Mouse (Mus musculus): ENCODE results near the gene Acta2. TPM values are rescaled to one million over a fixed set of nuclear protein-coding genes. Genes with fewer than 3 reads are reported as not detected.
A peak's percentile ranks its signal among the peaks of the same experiment; 100 is the strongest.

Acta2 gene
- total RNA-seq, 2 experiments from 2014 or later: 12.2 to 18.3 TPM

GRCm38 (mm10) chr19:34256936-34257335 is 1.5 kb upstream of the Acta2 start:
- no peak for TF ChIP-seq CTCF (conservative IDR thresholded peaks at IDR 0.05)
- Histone ChIP-seq H3K27ac (no peak overlapping the region), H3K4me3 (no peak overlapping the region)
- no peak for DNase-seq (ENCODE audit: low spot score in 2 of 2)

GRCm38 (mm10) chr19:34256149-34256548 is 759 bp upstream of the Acta2 start:
- Histone ChIP-seq H3K27ac (no peak overlapping the region), H3K4me3 (no peak overlapping the region)
- DNase-seq (ENCODE audit: low spot score in 2 of 2): no peak
- no peak for TF ChIP-seq CTCF (conservative IDR thresholded peaks at IDR 0.05)

GRCm38 (mm10) chr19:34254101-34254879 is 1.1 kb downstream of the Acta2 start:
- Histone ChIP-seq H3K27ac (no peak overlapping the region), H3K4me3 (peak overlapping the region; percentile 9; the same call in 1 of the 2 replicates)
- no peak for TF ChIP-seq CTCF (conservative IDR thresholded peaks at IDR 0.05)
- no peak for DNase-seq (ENCODE audit: low spot score in 2 of 2)

GRCm38 (mm10) chr19:34252450-34252849 is 2.9 kb downstream of the Acta2 start:
- no peak overlapping the region for H3K27ac ChIP-seq
- H3K4me3 ChIP-seq: no peak overlapping the region
- no peak for DNase-seq (ENCODE audit: low spot score in 2 of 2)
- TF ChIP-seq CTCF (conservative IDR thresholded peaks at IDR 0.05): no peak

GRCm38 (mm10) chr19:34251900-34252299 is 3.5 kb downstream of the Acta2 start:
- TF ChIP-seq CTCF (conservative IDR thresholded peaks at IDR 0.05): no peak
- no peak for DNase-seq (ENCODE audit: low spot score in 2 of 2)
- Histone ChIP-seq H3K27ac (no peak overlapping the region), H3K4me3 (no peak overlapping the region)

- no peak for DNase-seq (ENCODE audit: low spot score in 2 of 2)
- Histone ChIP-seq H3K4me3 (no peak overlapping the region), H3K27ac (no peak overlapping the region)
- TF ChIP-seq CTCF (conservative IDR thresholded peaks at IDR 0.05): no peak
Observed at GRCm38 (mm10) chr19:34250621-34251020, 4.8 kb downstream of the Acta2 start.

- no peak for TF ChIP-seq CTCF (conservative IDR thresholded peaks at IDR 0.05)
- DNase-seq (ENCODE audit: low spot score in 2 of 2): no peak
- H3K27ac ChIP-seq: no peak overlapping the region
Observed at GRCm38 (mm10) chr19:34248558-34248957, 6.8 kb downstream of the Acta2 start.

GRCm38 (mm10) chr19:34244056-34244455 is 11.3 kb downstream of the Acta2 start:
- Histone ChIP-seq H3K4me3 (no peak overlapping the region), H3K27ac (no peak overlapping the region)
- peak; percentile 48 to 74 for DNase-seq (ENCODE audit: low spot score in 2 of 2)
- peak; percentile 86 for TF ChIP-seq CTCF (conservative IDR thresholded peaks at IDR 0.05)

More at GRCm38 (mm10) chr19:34248558-34248957, 6.8 kb downstream of the Acta2 start:
- no peak overlapping the region for H3K4me3 ChIP-seq

GRCm38 (mm10) chr19:34242925-34243324 is 12.5 kb downstream of the Acta2 start:
- no peak for DNase-seq (ENCODE audit: low spot score in 2 of 2)
- no peak for TF ChIP-seq CTCF (conservative IDR thresholded peaks at IDR 0.05)
- Histone ChIP-seq H3K4me3 (no peak overlapping the region), H3K27ac (no peak overlapping the region)

- peak; percentile 83 for TF ChIP-seq CTCF (conservative IDR thresholded peaks at IDR 0.05)
- H3K4me3 ChIP-seq: no peak overlapping the region
- H3K27ac ChIP-seq: no peak overlapping the region
- DNase-seq (ENCODE audit: low spot score in 2 of 2): peak in 1 of 2 experiments; percentile 32
Observed at GRCm38 (mm10) chr19:34241247-34241915, 14.0 kb downstream of the Acta2 start.

GRCm38 (mm10) chr19:34240273-34241039 is 14.9 kb downstream of the Acta2 start:
- no peak for DNase-seq (ENCODE audit: low spot score in 2 of 2)
- no peak overlapping the region for H3K4me3 ChIP-seq
- TF ChIP-seq CTCF (conservative IDR thresholded peaks at IDR 0.05): no peak
- no peak overlapping the region for H3K27ac ChIP-seq

- H3K4me3 ChIP-seq: no peak overlapping the region
- no peak for TF ChIP-seq CTCF (conservative IDR thresholded peaks at IDR 0.05)
- H3K27ac ChIP-seq: no peak overlapping the region
- no peak for DNase-seq (ENCODE audit: low spot score in 2 of 2)
Observed at GRCm38 (mm10) chr19:34237746-34238145, 17.6 kb downstream of the Acta2 start.

- no peak for TF ChIP-seq CTCF (conservative IDR thresholded peaks at IDR 0.05)
- no peak overlapping the region for H3K27ac ChIP-seq
- DNase-seq (ENCODE audit: low spot score in 2 of 2): no peak
- H3K4me3 ChIP-seq: no peak overlapping the region
Observed at GRCm38 (mm10) chr19:34236049-34236448, 19.3 kb downstream of the Acta2 start.
